Mouse (Mus musculus): ENCODE measurements around the gene Ets1.

Gene Ets1

GRCm38 (mm10) chr9:32616516-32617429 is 19.2 kb upstream of the Ets1 start:
- DNase-seq, result no peak

GRCm38 (mm10) chr9:32617430-32617768 is 18.6 kb upstream of the Ets1 start:
- DNase-seq, result no peak

- peak in 1 of 2 experiments; percentile 30 for DNase-seq
Measured at GRCm38 (mm10) chr9:32618544-32619120, 17.4 kb upstream of the Ets1 start.

GRCm38 (mm10) chr9:32619661-32620060 is 16.4 kb upstream of the Ets1 start:
- DNase-seq, result no peak

GRCm38 (mm10) chr9:32620446-32620845 is 15.6 kb upstream of the Ets1 start:
- no peak for DNase-seq

GRCm38 (mm10) chr9:32629385-32629981 is 6.5 kb upstream of the Ets1 start:
- DNase-seq, result no peak

- DNase-seq, result no peak
Measured at GRCm38 (mm10) chr9:32631341-32631740, 4.7 kb upstream of the Ets1 start.

- no peak for DNase-seq
Measured at GRCm38 (mm10) chr9:32632237-32632636, 3.8 kb upstream of the Ets1 start.

GRCm38 (mm10) chr9:32644981-32645380 is 9.0 kb downstream of the Ets1 start:
- no peak for DNase-seq

- no peak for DNase-seq
Measured at GRCm38 (mm10) chr9:32645475-32645874, 9.5 kb downstream of the Ets1 start.

- peak; percentile 49 to 67 for DNase-seq
Measured at GRCm38 (mm10) chr9:32646539-32647258, 10.7 kb downstream of the Ets1 start.

- DNase-seq, result no peak
Measured at GRCm38 (mm10) chr9:32647506-32648250, 11.7 kb downstream of the Ets1 start.

GRCm38 (mm10) chr9:32648286-32648685 is 12.3 kb downstream of the Ets1 start:
- no peak for DNase-seq

- no peak for DNase-seq
Measured at GRCm38 (mm10) chr9:32650738-32651137, 14.7 kb downstream of the Ets1 start.

GRCm38 (mm10) chr9:32652112-32652511 is 16.1 kb downstream of the Ets1 start:
- no peak for DNase-seq

GRCm38 (mm10) chr9:32654305-32654704 is 18.3 kb downstream of the Ets1 start:
- DNase-seq, result no peak

- DNase-seq, result no peak
Measured at GRCm38 (mm10) chr9:32656351-32656844, 20.4 kb downstream of the Ets1 start.

GRCm38 (mm10) chr9:32657124-32657523 is 21.1 kb downstream of the Ets1 start:
- peak in 1 of 2 experiments; percentile 44 for DNase-seq

GRCm38 (mm10) chr9:32660406-32660960 is 24.5 kb downstream of the Ets1 start:
- no peak for DNase-seq

- no peak for DNase-seq
Measured at GRCm38 (mm10) chr9:32661071-32661470, 25.1 kb downstream of the Ets1 start.

- DNase-seq, result no peak
Measured at GRCm38 (mm10) chr9:32661561-32661960, 25.5 kb downstream of the Ets1 start.

Data from lung, adult 18-20 months (tissue).